Mouse (Mus musculus) hindbrain, embryonic 16.5 days (tissue): ENCODE measurements around the gene 1700017B05Rik. TPM values are rescaled to one million over a fixed set of nuclear protein-coding genes. Genes with fewer than 3 reads are reported as not detected.

ENCODE experiments used
- ATAC-seq: fragments of 200-750 bp; cut with Nextera tagmentation; 2 replicates; pipeline ENCODE4 v1.8.0; 2017; ENCODE audit warnings: moderate TSS enrichment, moderate library complexity
- H3K27ac ChIP-seq: fragments of 300-500 bp; sonication (generic); 2 replicates; pipeline ENCODE4 v1.5.1; 2014; ENCODE audit warnings: low read depth, mild to moderate bottlenecking, control low read depth, low read length, moderate library complexity
- H3K27me3 ChIP-seq: fragments of 300-500 bp; sonication (generic); replicated peaks from 2 replicates; pipeline ENCODE4 v1.6.1; 2014; ENCODE audit warnings: low read length; ENCODE audit not compliant: control insufficient read depth, insufficient read depth
- H3K36me3 ChIP-seq: fragments of 300-500 bp; sonication (generic); 2 replicates; pipeline ENCODE4 v1.6.1; 2014; ENCODE audit warnings: mild to moderate bottlenecking, low read length, moderate library complexity, mixed read lengths; ENCODE audit not compliant: control insufficient read depth, insufficient read depth
- H3K4me1 ChIP-seq: fragments of 300-500 bp; sonication (generic); 2 replicates; pipeline ENCODE4 v1.6.1; 2014; ENCODE audit warnings: low read depth, low read length; ENCODE audit not compliant: control insufficient read depth, insufficient read depth
- H3K4me2 ChIP-seq: fragments of 300-500 bp; sonication (generic); 2 replicates; pipeline ENCODE4 v1.6.1; 2014; ENCODE audit warnings: mild to moderate bottlenecking, low read length, control low read depth, moderate library complexity
- H3K4me3 ChIP-seq: fragments of 300-500 bp; sonication (generic); 2 replicates; pipeline ENCODE4 v1.5.1; 2014; ENCODE audit warnings: mild to moderate bottlenecking, low read length, control low read depth, moderate library complexity
- H3K9ac ChIP-seq: fragments of 300-500 bp; sonication (generic); 2 replicates; pipeline ENCODE4 v1.6.1; 2014; ENCODE audit warnings: low read depth, mild to moderate bottlenecking, control low read depth, low read length, moderate library complexity
- H3K9me3 ChIP-seq: fragments of 300-500 bp; sonication (generic); 2 replicates; pipeline ENCODE4 v1.6.1; 2014; ENCODE audit warnings: mild to moderate bottlenecking, low read length, moderate library complexity; ENCODE audit not compliant: control insufficient read depth
- WGBS: fragments of 180-500 bp; shearing (Covaris S2); extraction: QIAGEN DNeasy Blood & Tissue Kit; methylation state at CpG from one replicate; pipeline ENCODE4 v1.1.7; 2014; 5-methylcytosine and 5-hydroxymethylcytosine counted together
- polyA plus RNA-seq: library from polyadenylated mRNA; unstranded; fragments of >200 nt; fragmentation: Nextera tagmentation; extraction: Ambion mirVana; gene quantifications from 2 replicates; pipeline ENCODE4 v1.2.1, GENCODE M21; 2015

Gene 1700017B05Rik
- polyA plus RNA-seq, 1 experiment from 2014 or later: 3.9 TPM

- WGBS: 23% methylated on average over 5 of the region's 5 CpGs
- no peaks in the 10 kb centered on the region for H3K9me3 ChIP-seq
- no peak for ATAC-seq
- no peaks in the 10 kb centered on the region for H3K36me3 ChIP-seq
- no peak overlapping the region for H3K27ac ChIP-seq
- no peaks in the 10 kb centered on the region for H3K4me1 ChIP-seq
- no peaks in the 10 kb centered on the region for H3K27me3 ChIP-seq
- H3K4me3 ChIP-seq: no peak overlapping the region
- no peak overlapping the region for H3K4me2 ChIP-seq
- no peak overlapping the region for H3K9ac ChIP-seq
Measured at GRCm38 (mm10) chr9:57242916-57243315, 19.5 kb downstream of the 1700017B05Rik start.

- 85% methylated on average over 5 of the region's 5 CpGs for WGBS
- H3K27ac ChIP-seq: no peak overlapping the region
- H3K27me3 ChIP-seq: no peaks in the 10 kb centered on the region
- no peak overlapping the region for H3K4me2 ChIP-seq
- H3K4me1 ChIP-seq: no peaks in the 10 kb centered on the region
- H3K9ac ChIP-seq: no peak overlapping the region
- no peak for ATAC-seq
- H3K4me3 ChIP-seq: no peak overlapping the region
- no peaks in the 10 kb centered on the region for H3K9me3 ChIP-seq
- no peaks in the 10 kb centered on the region for H3K36me3 ChIP-seq
Measured at GRCm38 (mm10) chr9:57241111-57241510, 21.3 kb downstream of the 1700017B05Rik start.

- Histone ChIP-seq H3K4me3 (no peak overlapping the region), H3K36me3 (no peaks in the 10 kb centered on the region), H3K4me2 (no peak overlapping the region), H3K4me1 (no peaks in the 10 kb centered on the region), H3K27ac (no peak overlapping the region), H3K9me3 (no peaks in the 10 kb centered on the region), H3K27me3 (no peaks in the 10 kb centered on the region), H3K9ac (no peak overlapping the region)
- ATAC-seq: no peak
- 94% methylated on average over 2 of the region's 2 CpGs for WGBS
Measured at GRCm38 (mm10) chr9:57238220-57238619, 24.2 kb downstream of the 1700017B05Rik start.

GRCm38 (mm10) chr9:57237705-57238104, 24.7 kb downstream of the 1700017B05Rik start:
- ATAC-seq: no peak
- Histone ChIP-seq H3K4me1 (no peaks in the 10 kb centered on the region), H3K4me2 (no peak overlapping the region), H3K9me3 (no peaks in the 10 kb centered on the region), H3K36me3 (no peaks in the 10 kb centered on the region), H3K27ac (no peak overlapping the region), H3K9ac (no peak overlapping the region), H3K27me3 (no peaks in the 10 kb centered on the region), H3K4me3 (no peak overlapping the region)
- 81% methylated on average over 5 of the region's 5 CpGs for WGBS

GRCm38 (mm10) chr9:57236256-57236655, 26.2 kb downstream of the 1700017B05Rik start, which contains the start of gene Trcg1:
Gene Trcg1 (plus strand): TSS chr9:57236556.
- Histone ChIP-seq H3K9ac (no peak within 1 kb of the TSS), H3K27me3 (no peaks in the 10 kb centered on the region), H3K4me1 (no peaks in the 10 kb centered on the region), H3K9me3 (no peaks in the 10 kb centered on the region), H3K36me3 (no peaks in the 10 kb centered on the region), H3K4me3 (no peak within 1 kb of the TSS), H3K27ac (no peak within 1 kb of the TSS), H3K4me2 (no peak within 1 kb of the TSS)
- WGBS: 86% methylated on average over 2 of the region's 2 CpGs
- ATAC-seq: no peak

- Histone ChIP-seq H3K27ac (no peak overlapping the region), H3K27me3 (no peaks in the 10 kb centered on the region), H3K9me3 (no peaks in the 10 kb centered on the region), H3K4me2 (no peak overlapping the region), H3K4me3 (no peak overlapping the region), H3K4me1 (no peaks in the 10 kb centered on the region), H3K36me3 (no peaks in the 10 kb centered on the region), H3K9ac (no peak overlapping the region)
- no peak for ATAC-seq
- WGBS: 91% methylated on average over 3 of the region's 3 CpGs
Measured at GRCm38 (mm10) chr9:57233767-57234166, 28.6 kb downstream of the 1700017B05Rik start.

- Histone ChIP-seq H3K4me3 (no peak overlapping the region), H3K4me2 (no peak overlapping the region), H3K9me3 (no peaks in the 10 kb centered on the region), H3K4me1 (no peaks in the 10 kb centered on the region), H3K36me3 (no peaks in the 10 kb centered on the region), H3K27me3 (no peaks in the 10 kb centered on the region), H3K27ac (no peak overlapping the region), H3K9ac (no peak overlapping the region)
- no peak for ATAC-seq
- WGBS: 87% methylated on average over 6 of the region's 6 CpGs
Measured at GRCm38 (mm10) chr9:57233142-57233541, 29.3 kb downstream of the 1700017B05Rik start.

GRCm38 (mm10) chr9:57232341-57232940, 30.0 kb downstream of the 1700017B05Rik start:
- Histone ChIP-seq H3K27me3 (no peaks in the 10 kb centered on the region), H3K4me3 (no peak overlapping the region), H3K36me3 (no peaks in the 10 kb centered on the region), H3K27ac (no peak overlapping the region), H3K4me1 (no peaks in the 10 kb centered on the region), H3K4me2 (no peak overlapping the region), H3K9me3 (no peaks in the 10 kb centered on the region), H3K9ac (no peak overlapping the region)
- ATAC-seq: no peak
- WGBS: 85% methylated on average over 5 of the region's 5 CpGs

- Histone ChIP-seq H3K4me2 (no peak overlapping the region), H3K9me3 (no peaks in the 10 kb centered on the region), H3K4me1 (no peaks in the 10 kb centered on the region), H3K9ac (no peak overlapping the region), H3K27me3 (no peaks in the 10 kb centered on the region), H3K27ac (no peak overlapping the region), H3K4me3 (no peak overlapping the region), H3K36me3 (no peaks in the 10 kb centered on the region)
- no peak for ATAC-seq
- WGBS: 80% methylated on average over 8 of the region's 8 CpGs
Measured at GRCm38 (mm10) chr9:57231536-57232255, 30.7 kb downstream of the 1700017B05Rik start.
